In the genomic region with DNA sequence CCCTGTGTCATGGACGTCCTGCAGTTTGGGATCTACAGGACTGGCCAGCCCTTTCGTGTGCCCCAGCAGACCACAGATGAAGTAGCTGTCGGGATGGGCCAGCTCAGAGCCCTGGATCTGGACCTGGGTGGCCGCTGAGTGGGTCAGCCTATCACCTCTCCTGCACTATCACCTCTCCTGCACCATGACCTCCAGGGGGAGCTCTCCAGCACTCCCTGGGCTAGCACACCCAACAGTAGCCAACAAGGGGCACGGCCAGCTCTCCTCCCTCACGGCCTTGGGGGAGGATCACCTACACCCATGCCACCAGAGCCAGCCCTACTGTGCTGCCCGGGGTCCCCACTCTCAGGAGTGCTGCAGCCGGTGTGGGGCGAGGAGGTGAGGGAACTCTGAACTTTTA, we compare ENCODE assay signal across 11 mouse cellular contexts. TPM values are rescaled to one million over a fixed set of nuclear protein-coding genes. Genes with fewer than 3 reads are reported as not detected.
A peak's percentile ranks its signal among the peaks of the same experiment; 100 is the strongest.
DNase-seq lines count a peak whose midpoint lies in the region; ATAC-seq and TF ChIP-seq lines count a peak whose summit lies in the region.
"Had no signal": no experiment of that assay in that cellular context is flagged by ENCODE, and none has a peak within 500 bp of the region (broad histone marks: within the 10 kb centered on the region; RNA-seq: fewer than 3 reads in every experiment).

No protein-coding gene starts in this region.

- no peak for TF ChIP-seq EP300 in CH12.LX (IDR thresholded peaks at IDR 0.05; ENCODE audit: low read length)

- no peak for DNase-seq in layer of hippocampus, adult 2 months (ENCODE audit: low spot score in 2 of 2)
- no peak for DNase-seq in layer of hippocampus, postnatal 10 days (ENCODE audit: low spot score in 2 of 2)
- peak; percentile 21 for DNase-seq in CH12.LX (ENCODE audit: extremely low read depth)
- peak; percentile 33 for DNase-seq in R1 (ENCODE audit: low read depth, low spot score)
- peak; percentile 20 for DNase-seq in splenic B cell, adult 2 months (ENCODE audit: low read depth, low spot score)
- no peak for DNase-seq in cerebellum, postnatal 14 days
- DNase-seq: midbrain, embryonic 14.5 days; right cerebral cortex, postnatal 25 days had no signal

- no peak overlapping the region for H3K4me2 ChIP-seq in CH12.LX (ENCODE audit: insufficient read depth, low read depth, poor library complexity, severe bottlenecking)
- H3K4me2 ChIP-seq in hindbrain, embryonic 13.5 days: no peak overlapping the region
- H3K4me2 ChIP-seq: neural tube, embryonic 15.5 days had no signal

- H3K27me3 ChIP-seq in CH12.LX (replicated peaks): peaks cover 58% of the 10 kb centered on the region
- no peaks in the 10 kb centered on the region for H3K27me3 ChIP-seq in splenic B cell, adult 2 months (ENCODE audit: control insufficient read depth, insufficient read depth, low read length, poor library complexity, severe bottlenecking)
- 0 out of 2 replicates have a peak, but pooled peaks cover 9% of the 10 kb centered on the region for H3K27me3 ChIP-seq in hindbrain, embryonic 13.5 days

- no peak for TF ChIP-seq POLR2A in CH12.LX (IDR thresholded peaks at IDR 0.05; ENCODE audit: low read depth, low read length)

- peak; percentile 51 for TF ChIP-seq CTCF in layer of hippocampus, adult 2 months (conservative IDR thresholded peaks at IDR 0.05)
- TF ChIP-seq CTCF in CH12.LX (conservative IDR thresholded peaks at IDR 0.05 in 1 of 2, IDR thresholded peaks at IDR 0.05 in 1 of 2; ENCODE audit: low read depth in 2 of 2, low read length in 2 of 2): peak in 1 of 2 experiments; percentile 63; a peak in 2 of 4 replicates

- in situ Hi-C loops in CH12.LX (cut with MboI; ENCODE audit: low pct_ligation_motif_present, low pct_unique_long_range_greater_than_20kb, low sequenced_read_pairs): no loop called here

- no peak overlapping the region for H3K9ac ChIP-seq in CH12.LX (ENCODE audit: insufficient read depth, low read depth)
- no peak overlapping the region for H3K9ac ChIP-seq in hindbrain, embryonic 13.5 days
- H3K9ac ChIP-seq: neural tube, embryonic 15.5 days had no signal

- TF ChIP-seq RAD21 in CH12.LX (IDR thresholded peaks at IDR 0.05; ENCODE audit: low read depth, low read length): peak; percentile 4

- H3K27ac ChIP-seq in layer of hippocampus, adult 2 months: no peak overlapping the region
- H3K27ac ChIP-seq in CH12.LX (ENCODE audit: insufficient read depth, low read depth): no peak overlapping the region
- no peak overlapping the region for H3K27ac ChIP-seq in hindbrain, embryonic 13.5 days
- H3K27ac ChIP-seq: neural tube, embryonic 15.5 days had no signal

- dilution Hi-C loops in CH12.LX (cut with MboI; ENCODE audit: extremely low pct_ligation_motif_present, extremely low pct_unique_long_range_greater_than_20kb, low sequenced_read_pairs): no loop called here

- H3K79me2 ChIP-seq in CH12.LX (replicated peaks; ENCODE audit: control insufficient read depth, extremely low read depth, insufficient read depth, poor library complexity, severe bottlenecking): no peaks in the 10 kb centered on the region

- ATAC-seq in hindbrain, embryonic 13.5 days (ENCODE audit: low FRiP score): no peak
- ATAC-seq: Patski had no signal

- no peaks in the 10 kb centered on the region for H3K36me3 ChIP-seq in CH12.LX (replicated peaks in 1 of 2; ENCODE audit: control insufficient read depth in 1 of 2, insufficient read depth in 1 of 2, low read length in 1 of 2)
- no peaks in the 10 kb centered on the region for H3K36me3 ChIP-seq in splenic B cell, adult 2 months (ENCODE audit: control insufficient read depth, insufficient read depth, low read length, poor library complexity, severe bottlenecking)
- H3K36me3 ChIP-seq in hindbrain, embryonic 13.5 days: no peaks in the 10 kb centered on the region
- H3K36me3 ChIP-seq: neural tube, embryonic 15.5 days had no signal

- H3K9me3 ChIP-seq in CH12.LX (replicated peaks; ENCODE audit: low read length): peaks cover 10% of the 10 kb centered on the region
- H3K9me3 ChIP-seq in hindbrain, embryonic 13.5 days: 0 out of 2 replicates have a peak, but pooled peaks cover 13% of the 10 kb centered on the region
- H3K9me3 ChIP-seq: neural tube, embryonic 15.5 days had no signal

- WGBS in hindbrain, embryonic 13.5 days: 73% methylated on average over 9 of the region's 9 CpGs

- H3K4me1 ChIP-seq in CH12.LX (ENCODE audit: control insufficient read depth in 1 of 2, insufficient read depth in 2 of 2): peaks cover 0 to 3% of the 10 kb centered on the region in 2 experiments; a peak in 1 of 4 replicates
- H3K4me1 ChIP-seq in hindbrain, embryonic 13.5 days (replicated peaks): no peaks in the 10 kb centered on the region
- H3K4me1 ChIP-seq: neural tube, embryonic 15.5 days had no signal

- no peak overlapping the region for H3K4me3 ChIP-seq in layer of hippocampus, adult 2 months
- H3K4me3 ChIP-seq in CH12.LX (replicated peaks in 1 of 3; ENCODE audit: low read depth in 2 of 3, low read length in 2 of 3, poor library complexity in 1 of 3): no peak overlapping the region
- H3K4me3 ChIP-seq in hindbrain, embryonic 13.5 days: no peak overlapping the region
- H3K4me3 ChIP-seq: neural tube, embryonic 15.5 days had no signal

TF ChIP-seq in CH12.LX, 34 proteins besides CTCF, POLR2A, EP300 and RAD21:
- TF ChIP-seq POLR2AphosphoS2 (IDR thresholded peaks at IDR 0.05; ENCODE audit: low read depth, low read length) (no peak), SMC3 (IDR thresholded peaks at IDR 0.05; ENCODE audit: low read depth, low read length) (peak; percentile 37), JUN (IDR thresholded peaks at IDR 0.05; ENCODE audit: insufficient read depth, low read depth, low read length) (no peak), USF1 (IDR thresholded peaks at IDR 0.05; ENCODE audit: low read depth, low read length) (no peak)
TF ChIP-seq in CH12.LX: peak in this region for 1.

RNA-seq across cellular contexts. Expression of gene Foxf1, which starts 36.7 kb away (rescaled TPM):
- under 1 TPM; 0.49 to 0.71 TPM for total RNA-seq in layer of hippocampus, adult 2 months (2021)
- total RNA-seq in layer of hippocampus, postnatal 10 days (2021): 1 to 10 TPM; 1.3 to 1.4 TPM
- not detected in 2 replicates for total RNA-seq in CH12.LX (2012; rRNA removed)
- total RNA-seq in CH12.LX (2014; rRNA removed): not detected in 2 replicates
- not detected in 2 replicates for polyA plus RNA-seq in CH12.LX (2012; ENCODE audit: insufficient read length, low read depth)
- polyA plus RNA-seq in hindbrain, embryonic 13.5 days (2015; fragmentation: Nextera tagmentation; extraction: Ambion mirVana): 0.96 and 1.3 TPM in 2 replicates

Comparison
In these comparisons a context has a peak if more than half of its experiments do, and no peak if none do; other contexts are left out.
1. DNase-seq: peak in CH12.LX (single experiment), R1 (single experiment) and splenic B cell, adult 2 months (single experiment); none in layer of hippocampus, adult 2 months (0 of 2), layer of hippocampus, postnatal 10 days (0 of 2) and cerebellum, postnatal 14 days (0 of 2).